In genomic region chr5:107688499-107688866, GRCm38 (mm10) we compare ENCODE assay signal across 8 mouse cellular contexts. TPM values are rescaled to one million over a fixed set of nuclear protein-coding genes. Genes with fewer than 3 reads are reported as not detected.
DNase-seq lines count a peak whose midpoint lies in the region; ATAC-seq and TF ChIP-seq lines count a peak whose summit lies in the region.

No protein-coding gene starts in this region.

- no peak for TF ChIP-seq CTCF in hindbrain, postnatal 0 days (IDR thresholded peaks at IDR 0.05; ENCODE audit: low read depth)

- peak; percentile 29; the same call in 1 of the 2 replicates for ATAC-seq in lung, embryonic 16.5 days (ENCODE audit: low read depth)
- no peak for ATAC-seq in embryonic facial prominence, embryonic 14.5 days (ENCODE audit: low read depth)
- peak; percentile 57 for ATAC-seq in hindbrain, postnatal 0 days
- ATAC-seq in midbrain, embryonic 14.5 days (ENCODE audit: low FRiP score, low TSS enrichment) = no peak

- DNase-seq in lung, postnatal 25 days (ENCODE audit: low spot score) = no peak
- DNase-seq in embryonic facial prominence, embryonic 14.5 days (ENCODE audit: low spot score) = no peak
- DNase-seq in hindbrain, postnatal 0 days (ENCODE audit: low spot score) = no peak
- DNase-seq in midbrain, embryonic 14.5 days = no peak
- no peak for DNase-seq in right cerebral cortex, postnatal 25 days
- DNase-seq in adrenal gland, postnatal 25 days = no peak
- DNase-seq in right cerebral cortex, postnatal 4 days = no peak

- no peaks in the 10 kb centered on the region for H3K36me3 ChIP-seq in lung, embryonic 16.5 days (ENCODE audit: control insufficient read depth, insufficient read depth, low read length)
- H3K36me3 ChIP-seq in embryonic facial prominence, embryonic 14.5 days (ENCODE audit: control insufficient read depth, insufficient read depth, low read length) = no peaks in the 10 kb centered on the region
- H3K36me3 ChIP-seq in hindbrain, postnatal 0 days (ENCODE audit: insufficient read depth, low read length) = no peaks in the 10 kb centered on the region
- H3K36me3 ChIP-seq in midbrain, embryonic 14.5 days (ENCODE audit: control insufficient read depth, insufficient read depth, low read length) = no peaks in the 10 kb centered on the region

- H3K27ac ChIP-seq in lung, embryonic 16.5 days (ENCODE audit: low read length) = no peak overlapping the region
- 0 out of 2 replicates have a peak overlapping the region, but pooled peaks have one; percentile 54 for H3K27ac ChIP-seq in embryonic facial prominence, embryonic 14.5 days (replicated peaks; ENCODE audit: low read depth, low read length)
- H3K27ac ChIP-seq in hindbrain, postnatal 0 days = peak overlapping the region; percentile 45; the same call in 1 of the 2 replicates
- H3K27ac ChIP-seq in midbrain, embryonic 14.5 days (replicated peaks; ENCODE audit: low read depth, low read length) = peak overlapping the region; percentile 16; the same call in 1 of the 2 replicates

- H3K4me2 ChIP-seq in lung, embryonic 16.5 days (ENCODE audit: low read depth, low read length) = peak overlapping the region; percentile 66
- peak overlapping the region; percentile 61 for H3K4me2 ChIP-seq in embryonic facial prominence, embryonic 14.5 days (ENCODE audit: low read depth, low read length)
- peak overlapping the region; percentile 87 for H3K4me2 ChIP-seq in hindbrain, postnatal 0 days (ENCODE audit: low read depth, low read length)
- H3K4me2 ChIP-seq in midbrain, embryonic 14.5 days (ENCODE audit: low read length) = peak overlapping the region; percentile 62

- H3K9me3 ChIP-seq in lung, embryonic 16.5 days (ENCODE audit: control insufficient read depth, low read length) = no peaks in the 10 kb centered on the region
- no peaks in the 10 kb centered on the region for H3K9me3 ChIP-seq in embryonic facial prominence, embryonic 14.5 days (ENCODE audit: control insufficient read depth, low read length)
- no peaks in the 10 kb centered on the region for H3K9me3 ChIP-seq in hindbrain, postnatal 0 days (ENCODE audit: low read length)
- no peaks in the 10 kb centered on the region for H3K9me3 ChIP-seq in midbrain, embryonic 14.5 days (ENCODE audit: control insufficient read depth, low read length)

- peaks cover 6% of the 10 kb centered on the region; the same call in 1 of the 2 replicates for H3K4me1 ChIP-seq in lung, embryonic 16.5 days (replicated peaks; ENCODE audit: control insufficient read depth, insufficient read depth, low read length)
- H3K4me1 ChIP-seq in embryonic facial prominence, embryonic 14.5 days (ENCODE audit: control insufficient read depth, insufficient read depth, low read length) = peaks cover 6% of the 10 kb centered on the region; the same call in 1 of the 2 replicates
- H3K4me1 ChIP-seq in hindbrain, postnatal 0 days (ENCODE audit: insufficient read depth, low read length) = 0 out of 2 replicates have a peak, but pooled peaks cover 3% of the 10 kb centered on the region
- no peaks in the 10 kb centered on the region; the same call in 1 of the 2 replicates for H3K4me1 ChIP-seq in midbrain, embryonic 14.5 days (ENCODE audit: control insufficient read depth, insufficient read depth, low read length)

- peaks cover 7% of the 10 kb centered on the region for H3K27me3 ChIP-seq in lung, embryonic 16.5 days (ENCODE audit: control insufficient read depth, insufficient read depth, low read depth, low read length)
- 0 out of 2 replicates have a peak, but pooled peaks cover 4% of the 10 kb centered on the region for H3K27me3 ChIP-seq in embryonic facial prominence, embryonic 14.5 days (replicated peaks; ENCODE audit: control insufficient read depth, insufficient read depth, low read length)
- H3K27me3 ChIP-seq in hindbrain, postnatal 0 days (ENCODE audit: insufficient read depth, low read length) = no peaks in the 10 kb centered on the region
- no peaks in the 10 kb centered on the region for H3K27me3 ChIP-seq in midbrain, embryonic 14.5 days (ENCODE audit: control insufficient read depth, insufficient read depth, low read length)

- WGBS in lung, embryonic 16.5 days = 17% methylated on average over 9 of the region's 9 CpGs
- 19% methylated on average over 9 of the region's 9 CpGs for WGBS in embryonic facial prominence, embryonic 14.5 days
- WGBS in hindbrain, postnatal 0 days = 24% methylated on average over 9 of the region's 9 CpGs
- 27% methylated on average over 9 of the region's 9 CpGs for whole genome bisulfite sequencing in midbrain, embryonic 14.5 days

- H3K9ac ChIP-seq in lung, embryonic 16.5 days (ENCODE audit: low read length) = peak overlapping the region; percentile 47
- peak overlapping the region; percentile 46; the same call in 1 of the 2 replicates for H3K9ac ChIP-seq in embryonic facial prominence, embryonic 14.5 days (ENCODE audit: low read depth, low read length)
- peak overlapping the region; percentile 58 for H3K9ac ChIP-seq in hindbrain, postnatal 0 days (replicated peaks; ENCODE audit: low read length)
- H3K9ac ChIP-seq in midbrain, embryonic 14.5 days (replicated peaks; ENCODE audit: low read length) = peak overlapping the region; percentile 59

- H3K4me3 ChIP-seq in lung, embryonic 16.5 days (ENCODE audit: low read length) = peak overlapping the region; percentile 55
- peak overlapping the region; percentile 44 for H3K4me3 ChIP-seq in embryonic facial prominence, embryonic 14.5 days (ENCODE audit: low read depth, low read length)
- peak overlapping the region; percentile 53 for H3K4me3 ChIP-seq in hindbrain, postnatal 0 days (ENCODE audit: low read length)
- H3K4me3 ChIP-seq in midbrain, embryonic 14.5 days (replicated peaks; ENCODE audit: low read depth, low read length) = peak overlapping the region; percentile 53

RNA-seq across cellular contexts. Expression of gene Gfi1, which starts 37.4 kb away (rescaled TPM):
- polyA plus RNA-seq in lung, embryonic 16.5 days (2015; fragmentation: Nextera tagmentation; extraction: Ambion mirVana) = 0.31 and 0.45 TPM in 2 replicates
- polyA plus RNA-seq in embryonic facial prominence, embryonic 14.5 days (2014; fragmentation: Nextera tagmentation; extraction: Ambion mirVana) = 0.39 and 0.79 TPM in 2 replicates
- total RNA-seq in hindbrain, postnatal 0 days (2014; rRNA removed) = 0.05 TPM in 1 of 2 replicates, not detected in the other
- 0.06 TPM in 1 of 2 replicates, not detected in the other for polyA plus RNA-seq in hindbrain, postnatal 0 days (2015; fragmentation: Nextera tagmentation; extraction: Ambion mirVana)
- polyA plus RNA-seq in midbrain, embryonic 14.5 days (2014; fragmentation: Nextera tagmentation; extraction: Ambion mirVana) = not detected in 2 replicates
- total RNA-seq in adrenal gland, postnatal 25 days (2021) = not detected in 2 replicates

Comparison
In these comparisons a context has a peak if more than half of its experiments do, and no peak if none do; other contexts are left out.
1. ATAC-seq: peak in lung, embryonic 16.5 days (single experiment) and hindbrain, postnatal 0 days (single experiment); none in embryonic facial prominence, embryonic 14.5 days (single experiment) and midbrain, embryonic 14.5 days (single experiment).
2. Peak in every context shown above with its lines, with median percentiles within 50 percentile points of each other: H3K4me2 ChIP-seq, H3K4me3 ChIP-seq and H3K9ac ChIP-seq.